In the genomic region with DNA sequence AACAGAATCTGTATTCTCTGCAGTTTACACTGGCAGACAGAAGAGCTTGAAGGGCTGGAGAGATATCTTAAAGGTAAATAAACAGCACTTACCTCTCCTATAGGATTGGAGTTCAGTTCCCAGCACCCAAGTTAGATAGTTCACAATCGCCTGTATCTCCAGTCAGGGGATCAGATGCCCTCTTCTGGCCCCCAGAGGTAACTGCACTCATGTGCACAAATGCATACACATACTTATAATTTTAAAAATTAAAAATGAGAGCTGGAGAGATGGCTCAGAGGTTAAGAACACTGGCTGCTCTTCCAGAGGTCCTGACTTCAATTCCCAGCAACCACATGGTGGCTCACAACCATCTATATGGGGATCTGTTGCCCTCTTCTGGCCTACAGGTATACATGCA, we compare ENCODE assay signal across 22 mouse cellular contexts. TPM values are rescaled to one million over a fixed set of nuclear protein-coding genes. Genes with fewer than 3 reads are reported as not detected.
A peak's percentile ranks its signal among the peaks of the same experiment; 100 is the strongest.
DNase-seq lines count a peak whose midpoint lies in the region; ATAC-seq and TF ChIP-seq lines count a peak whose summit lies in the region.
"Had no signal": no experiment of that assay in that cellular context is flagged by ENCODE, and none has a peak within 500 bp of the region (broad histone marks: within the 10 kb centered on the region; RNA-seq: fewer than 3 reads in every experiment).

No protein-coding gene starts in this region.

- no peak overlapping the region for H3K4me2 ChIP-seq in kidney, postnatal 0 days (ENCODE audit: low read length)
- H3K4me2 ChIP-seq in kidney, embryonic 14.5 days (replicated peaks; ENCODE audit: low read depth, low read length): no peak overlapping the region
- no peak overlapping the region for H3K4me2 ChIP-seq in lung, postnatal 0 days (replicated peaks; ENCODE audit: low read depth, low read length)
- H3K4me2 ChIP-seq in stomach, postnatal 0 days (replicated peaks; ENCODE audit: low read depth): no peak overlapping the region
- H3K4me2 ChIP-seq: kidney, embryonic 15.5 days; lung, embryonic 15.5 days; midbrain, embryonic 13.5 days had no signal

- H3K4me3 ChIP-seq in kidney, postnatal 0 days (replicated peaks; ENCODE audit: low read depth, low read length): no peak overlapping the region
- H3K4me3 ChIP-seq in kidney, embryonic 14.5 days (ENCODE audit: low read length): no peak overlapping the region
- H3K4me3 ChIP-seq in lung, postnatal 0 days (ENCODE audit: low read depth, low read length): no peak overlapping the region
- H3K4me3 ChIP-seq in MEL (ENCODE audit: control insufficient read depth in 1 of 2, insufficient read depth in 1 of 2, low read depth in 2 of 2, low read length in 2 of 2): no peak overlapping the region
- no peak overlapping the region for H3K4me3 ChIP-seq in stomach, postnatal 0 days (ENCODE audit: low read depth, low read length)
- H3K4me3 ChIP-seq: embryonic facial prominence, embryonic 10.5 days; kidney, embryonic 15.5 days; lung, embryonic 15.5 days; midbrain, embryonic 13.5 days; myocyte had no signal

- no peaks in the 10 kb centered on the region for H3K27me3 ChIP-seq in kidney, postnatal 0 days (ENCODE audit: insufficient read depth, low read length)
- H3K27me3 ChIP-seq in kidney, embryonic 14.5 days (ENCODE audit: control insufficient read depth, insufficient read depth, low read length): no peaks in the 10 kb centered on the region
- H3K27me3 ChIP-seq in lung, postnatal 0 days (replicated peaks; ENCODE audit: insufficient read depth, low read length): no peaks in the 10 kb centered on the region
- H3K27me3 ChIP-seq in MEL (ENCODE audit: control insufficient read depth in 1 of 2, insufficient read depth in 2 of 2, low read length in 2 of 2): no peaks in the 10 kb centered on the region
- H3K27me3 ChIP-seq in stomach, postnatal 0 days (ENCODE audit: control insufficient read depth, insufficient read depth, low read length): no peaks in the 10 kb centered on the region
- H3K27me3 ChIP-seq: kidney, embryonic 15.5 days; lung, embryonic 15.5 days; midbrain, embryonic 13.5 days had no signal

- H3K36me3 ChIP-seq in kidney, postnatal 0 days (ENCODE audit: insufficient read depth, low read length): 0 out of 2 replicates have a peak, but pooled peaks cover 9% of the 10 kb centered on the region
- peaks cover 43% of the 10 kb centered on the region for H3K36me3 ChIP-seq in kidney, embryonic 14.5 days (ENCODE audit: control insufficient read depth, insufficient read depth, low read length)
- peaks cover 10% of the 10 kb centered on the region; the same call in 1 of the 2 replicates for H3K36me3 ChIP-seq in lung, postnatal 0 days (ENCODE audit: insufficient read depth, low read length)
- H3K36me3 ChIP-seq in MEL (ENCODE audit: control insufficient read depth in 1 of 2, insufficient read depth in 2 of 2, low read length in 2 of 2): peaks cover 17 to 58% of the 10 kb centered on the region in 2 experiments
- H3K36me3 ChIP-seq in stomach, postnatal 0 days (ENCODE audit: control insufficient read depth, insufficient read depth, low read length): peaks cover 6% of the 10 kb centered on the region; the same call in 1 of the 2 replicates

- TF ChIP-seq CTCF in kidney, postnatal 0 days (IDR thresholded peaks at IDR 0.05; ENCODE audit: low read depth): peak; percentile 37
- TF ChIP-seq CTCF in lung, postnatal 0 days (IDR thresholded peaks at IDR 0.05): 0 out of 2 replicates have a peak, but pooled peaks have one; percentile 1
- peak; percentile 43 to 53 (median 51) for TF ChIP-seq CTCF in MEL (IDR thresholded peaks at IDR 0.05 in 2 of 3, conservative IDR thresholded peaks at IDR 0.05 in 1 of 3; ENCODE audit: control insufficient read depth in 1 of 3, insufficient read depth in 1 of 3, low read depth in 2 of 3, low read length in 3 of 3, poor library complexity in 1 of 3, severe bottlenecking in 1 of 3)
- TF ChIP-seq CTCF in stomach, postnatal 0 days (IDR thresholded peaks at IDR 0.05; ENCODE audit: low read depth): peak; percentile 21

- WGBS in kidney, postnatal 0 days: 100% methylated on average over 1 of the region's 1 CpGs
- 100% methylated on average over 1 of the region's 1 CpGs for WGBS in kidney, embryonic 14.5 days
- 96% methylated on average over 1 of the region's 1 CpGs for WGBS in lung, postnatal 0 days
- WGBS in stomach, postnatal 0 days: 92% methylated on average over 1 of the region's 1 CpGs

- ATAC-seq in kidney, postnatal 0 days (replicated peaks; ENCODE audit: low FRiP score, low read depth): no peak
- ATAC-seq in kidney, embryonic 14.5 days (ENCODE audit: low FRiP score, low TSS enrichment): no peak
- ATAC-seq in lung, postnatal 0 days: no peak
- ATAC-seq in stomach, postnatal 0 days (ENCODE audit: low FRiP score, low TSS enrichment): no peak
- ATAC-seq: activated CD4-positive, CD25-positive, alpha-beta regulatory T cell, adult 4 months; midbrain, embryonic 13.5 days had no signal

- no peak for TF ChIP-seq EP300 in lung, postnatal 0 days (IDR thresholded peaks at IDR 0.05)
- no peak for TF ChIP-seq EP300 in MEL (IDR thresholded peaks at IDR 0.05; ENCODE audit: low read depth in 1 of 2, low read length in 2 of 2)
- no peak for TF ChIP-seq EP300 in stomach, postnatal 0 days (optimal IDR thresholded peaks at IDR 0.05)

- H3K9ac ChIP-seq in kidney, postnatal 0 days (ENCODE audit: low read depth, low read length): no peak overlapping the region
- no peak overlapping the region for H3K9ac ChIP-seq in kidney, embryonic 14.5 days (ENCODE audit: low read depth, low read length)
- no peak overlapping the region for H3K9ac ChIP-seq in lung, postnatal 0 days (replicated peaks; ENCODE audit: low read depth)
- H3K9ac ChIP-seq in MEL (ENCODE audit: control insufficient read depth, low read depth, low read length, poor library complexity, severe bottlenecking): no peak overlapping the region
- no peak overlapping the region for H3K9ac ChIP-seq in stomach, postnatal 0 days (ENCODE audit: low read length)
- H3K9ac ChIP-seq: kidney, embryonic 15.5 days; lung, embryonic 15.5 days; midbrain, embryonic 13.5 days had no signal

- H3K4me1 ChIP-seq in kidney, postnatal 0 days (replicated peaks; ENCODE audit: insufficient read depth, low read length): no peaks in the 10 kb centered on the region
- H3K4me1 ChIP-seq in kidney, embryonic 14.5 days (ENCODE audit: control insufficient read depth, insufficient read depth, low read length): no peaks in the 10 kb centered on the region
- H3K4me1 ChIP-seq in lung, postnatal 0 days (ENCODE audit: insufficient read depth, low read depth, low read length): no peaks in the 10 kb centered on the region
- no peaks in the 10 kb centered on the region for H3K4me1 ChIP-seq in MEL (ENCODE audit: control insufficient read depth in 1 of 2, insufficient read depth in 2 of 2, low read length in 2 of 2)
- no peaks in the 10 kb centered on the region for H3K4me1 ChIP-seq in stomach, postnatal 0 days (replicated peaks; ENCODE audit: control insufficient read depth, insufficient read depth)
- H3K4me1 ChIP-seq: embryonic facial prominence, embryonic 10.5 days; kidney, embryonic 15.5 days; lung, embryonic 15.5 days had no signal

- no peak overlapping the region for H3K27ac ChIP-seq in kidney, postnatal 0 days
- no peak overlapping the region for H3K27ac ChIP-seq in kidney, embryonic 14.5 days (ENCODE audit: low read depth, low read length)
- no peak overlapping the region for H3K27ac ChIP-seq in lung, postnatal 0 days (ENCODE audit: low read length)
- no peak overlapping the region for H3K27ac ChIP-seq in MEL (ENCODE audit: control insufficient read depth, low read depth, low read length)
- H3K27ac ChIP-seq in stomach, postnatal 0 days (replicated peaks): no peak overlapping the region
- H3K27ac ChIP-seq: embryonic facial prominence, embryonic 10.5 days; kidney, embryonic 15.5 days; lung, embryonic 15.5 days; midbrain, embryonic 13.5 days had no signal

- DNase-seq in kidney, postnatal 0 days (ENCODE audit: low spot score): no peak
- DNase-seq in lung, postnatal 0 days (ENCODE audit: low spot score): no peak
- no peak for DNase-seq in lung, postnatal 4 days
- DNase-seq in MEL (ENCODE audit: low read depth, low spot score): peak; percentile 49
- DNase-seq in stomach, postnatal 0 days (ENCODE audit: low spot score): no peak
- no peak for DNase-seq in adrenal gland, postnatal 14 days
- DNase-seq: adrenal gland, postnatal 10 days; cerebellum, adult 11 months; cerebellum, postnatal 25 days; heart, adult 18-20 months; thymus, postnatal 36 days had no signal

- TF ChIP-seq RAD21 in MEL (IDR thresholded peaks at IDR 0.05; ENCODE audit: low read depth, low read length): peak; percentile 9

- H3K79me2 ChIP-seq in MEL (ENCODE audit: control insufficient read depth, insufficient read depth, low read length, poor library complexity): peaks cover 14% of the 10 kb centered on the region; the same call in 1 of the 2 replicates

- no peaks in the 10 kb centered on the region for H3K9me3 ChIP-seq in kidney, postnatal 0 days (replicated peaks; ENCODE audit: low read length)
- H3K9me3 ChIP-seq in kidney, embryonic 14.5 days (ENCODE audit: control insufficient read depth, low read length): 0 out of 2 replicates have a peak, but pooled peaks cover 4% of the 10 kb centered on the region
- H3K9me3 ChIP-seq in lung, postnatal 0 days (ENCODE audit: low read length): no peaks in the 10 kb centered on the region
- no peaks in the 10 kb centered on the region for H3K9me3 ChIP-seq in MEL (replicated peaks; ENCODE audit: insufficient read depth, low read length)
- H3K9me3 ChIP-seq in stomach, postnatal 0 days (ENCODE audit: control insufficient read depth, low read length): no peaks in the 10 kb centered on the region
- H3K9me3 ChIP-seq: lung, embryonic 15.5 days had no signal

- no peak for TF ChIP-seq POLR2A in MEL (IDR thresholded peaks at IDR 0.05; ENCODE audit: control insufficient read depth in 1 of 2, insufficient read depth in 1 of 2, low read depth in 1 of 2, low read length in 2 of 2, poor library complexity in 1 of 2)

RNA-seq across cellular contexts. Expression of a gene that starts 9.0 kb away (rescaled TPM):
- polyA plus RNA-seq in kidney, postnatal 0 days (2015; fragmentation: Nextera tagmentation; extraction: Ambion mirVana): 40.7 and 45.0 TPM in 2 replicates
- polyA plus RNA-seq in kidney, embryonic 14.5 days (2014; fragmentation: Nextera tagmentation; extraction: Ambion mirVana): 49.5 and 60.6 TPM in 2 replicates
- 19.4 and 20.9 TPM in 2 replicates for polyA plus RNA-seq in lung, postnatal 0 days (2015; fragmentation: Nextera tagmentation; extraction: Ambion mirVana)
- total RNA-seq in MEL (2012; rRNA removed): 213 and 243 TPM in 2 replicates
- 100 to 1,000 TPM in 1 of 2 experiments, not detected in 1; 187 TPM for polyA plus RNA-seq in MEL (2012; ENCODE audit: insufficient read depth in 1 of 2, insufficient read length in 2 of 2, low read depth in 1 of 2, low replicate concordance in 2 of 2, missing spikeins in 1 of 2)
- 24.3 and 24.8 TPM in 2 replicates for polyA plus RNA-seq in stomach, postnatal 0 days (2015; fragmentation: Nextera tagmentation; extraction: Ambion mirVana)
- total RNA-seq in adrenal gland, postnatal 14 days (2021): 20.6 and 25.6 TPM in 2 replicates

RNA-seq across cellular contexts. Expression of a gene that starts 21.0 kb away (rescaled TPM):
- 25.3 and 28.9 TPM in 2 replicates for polyA plus RNA-seq in kidney, postnatal 0 days (2015; fragmentation: Nextera tagmentation; extraction: Ambion mirVana)
- 40.0 and 41.0 TPM in 2 replicates for polyA plus RNA-seq in kidney, embryonic 14.5 days (2014; fragmentation: Nextera tagmentation; extraction: Ambion mirVana)
- polyA plus RNA-seq in lung, postnatal 0 days (2015; fragmentation: Nextera tagmentation; extraction: Ambion mirVana): 0.26 TPM in 2 replicates
- not detected in 2 replicates for total RNA-seq in MEL (2012; rRNA removed)
- not detected for polyA plus RNA-seq in MEL (2012; ENCODE audit: insufficient read depth in 1 of 2, insufficient read length in 2 of 2, low read depth in 1 of 2, low replicate concordance in 2 of 2, missing spikeins in 1 of 2)
- polyA plus RNA-seq in stomach, postnatal 0 days (2015; fragmentation: Nextera tagmentation; extraction: Ambion mirVana): not detected in 2 replicates
- 0.38 TPM in 1 of 2 replicates, not detected in the other for total RNA-seq in adrenal gland, postnatal 14 days (2021)
- total RNA-seq: gastrocnemius, adult 8-10 months; heart, adult 18-20 months; hematopoietic stem cell, adult 5-6 weeks; megakaryocyte progenitor cell, adult 5-6 weeks had no signal
- polyA plus RNA-seq: activated CD4-positive, CD25-positive, alpha-beta regulatory T cell, adult 4 months; heart, embryonic 14.5 days; myocyte had no signal

Comparison
In these comparisons a context has a peak if more than half of its experiments do, and no peak if none do; other contexts are left out.
1. CTCF ChIP-seq: peak in every context shown above with its lines; median percentile 51 in MEL; 37 in kidney, postnatal 0 days; 21 in stomach, postnatal 0 days; 1 in lung, postnatal 0 days.
2. RNA of a gene that starts 21.0 kb away (polyA plus RNA-seq): 40.0 to 41.0 TPM in kidney, embryonic 14.5 days and 25.3 to 28.9 TPM in kidney, postnatal 0 days; 0.26 TPM in lung, postnatal 0 days, not detected in stomach, postnatal 0 days and not detected in MEL; every median in the first group is over 10 times any median in the second.